Mouse (Mus musculus): ENCODE measurements at regions not wholly inside any gene's neighbourhood (a gene's known extent, or its start where the extent isn't known, plus 50 kb on each side); places are given as distances from the start of the nearest gene placed in this dataset.

- ATAC-seq (ENCODE audit: low read depth) (no peak), DNase-seq (no peak)
- 31% methylated on average over 7 of the region's 7 CpGs for WGBS (ENCODE audit: insufficient replicate concordance)
- H3K27me3 ChIP-seq, result no peaks in the 10 kb centered on the region
- H3K9me3 ChIP-seq (replicated peaks), result no peaks in the 10 kb centered on the region
- no peak overlapping the region for H3K27ac ChIP-seq
- H3K4me2 ChIP-seq, result no peak overlapping the region
- no peaks in the 10 kb centered on the region for H3K36me3 ChIP-seq
- H3K4me3 ChIP-seq (replicated peaks), result no peak overlapping the region
- no peak overlapping the region for H3K9ac ChIP-seq
- H3K4me1 ChIP-seq (replicated peaks), result no peaks in the 10 kb centered on the region
Observed at GRCm38 (mm10) chr5:133806891-133807290, 292.6 kb upstream of the Castor2 start.

- Histone ChIP-seq H3K27me3 (no peaks in the 10 kb centered on the region), H3K9me3 (replicated peaks) (no peaks in the 10 kb centered on the region), H3K36me3 (no peaks in the 10 kb centered on the region), H3K4me2 (no peak overlapping the region), H3K4me1 (replicated peaks) (no peaks in the 10 kb centered on the region), H3K9ac (no peak overlapping the region), H3K27ac (no peak overlapping the region), H3K4me3 (replicated peaks) (no peak overlapping the region)
- WGBS (ENCODE audit: insufficient replicate concordance), result 56% methylated on average over 3 of the region's 3 CpGs
- ATAC-seq (ENCODE audit: low read depth) (no peak), DNase-seq (no peak)
Observed at GRCm38 (mm10) chr5:133802001-133802400, 297.5 kb upstream of the Castor2 start.

GRCm38 (mm10) chr5:133795638-133796037 is 303.9 kb upstream of the Castor2 start:
- Histone ChIP-seq H3K9ac (no peak overlapping the region), H3K4me2 (no peak overlapping the region), H3K36me3 (no peaks in the 10 kb centered on the region), H3K4me3 (replicated peaks) (no peak overlapping the region), H3K27ac (no peak overlapping the region), H3K9me3 (replicated peaks) (peaks cover 4% of the 10 kb centered on the region; the same call in 1 of the 2 replicates), H3K4me1 (replicated peaks) (no peaks in the 10 kb centered on the region), H3K27me3 (no peaks in the 10 kb centered on the region)
- ATAC-seq (ENCODE audit: low read depth), result no peak
- no peak for DNase-seq
- WGBS (ENCODE audit: insufficient replicate concordance), result 28% methylated on average over 3 of the region's 3 CpGs

GRCm38 (mm10) chr5:133790726-133791125 is 308.8 kb upstream of the Castor2 start:
- WGBS (ENCODE audit: insufficient replicate concordance), result 57% methylated on average over 6 of the region's 6 CpGs
- no peaks in the 10 kb centered on the region; the same call in 1 of the 2 replicates for H3K9me3 ChIP-seq (replicated peaks)
- H3K4me3 ChIP-seq (replicated peaks), result no peak overlapping the region
- DNase-seq (no peak), ATAC-seq (ENCODE audit: low read depth) (no peak)
- no peak overlapping the region for H3K4me2 ChIP-seq
- no peaks in the 10 kb centered on the region for H3K36me3 ChIP-seq
- H3K27me3 ChIP-seq, result no peaks in the 10 kb centered on the region
- no peak overlapping the region for H3K27ac ChIP-seq
- H3K9ac ChIP-seq, result no peak overlapping the region
- H3K4me1 ChIP-seq (replicated peaks), result no peaks in the 10 kb centered on the region

GRCm38 (mm10) chr5:133788006-133788405 is 311.5 kb upstream of the Castor2 start:
- WGBS (ENCODE audit: insufficient replicate concordance), result 78% methylated on average over 8 of the region's 8 CpGs

GRCm38 (mm10) chr5:133787491-133787890 is 312.0 kb upstream of the Castor2 start:
- H3K4me2 ChIP-seq, result no peak overlapping the region
- H3K4me3 ChIP-seq (replicated peaks), result no peak overlapping the region
- no peak for DNase-seq
- no peak overlapping the region for H3K9ac ChIP-seq
- WGBS (ENCODE audit: insufficient replicate concordance), result 69% methylated on average over 7 of the region's 7 CpGs
- H3K4me1 ChIP-seq (replicated peaks), result no peaks in the 10 kb centered on the region
- no peaks in the 10 kb centered on the region for H3K27me3 ChIP-seq
- no peak overlapping the region for H3K27ac ChIP-seq
- H3K9me3 ChIP-seq (replicated peaks), result no peaks in the 10 kb centered on the region; the same call in 1 of the 2 replicates
- H3K36me3 ChIP-seq, result no peaks in the 10 kb centered on the region
- ATAC-seq (ENCODE audit: low read depth), result no peak

More at GRCm38 (mm10) chr5:133788006-133788405, 311.5 kb upstream of the Castor2 start:
- H3K27me3 ChIP-seq, result no peaks in the 10 kb centered on the region
- ATAC-seq (ENCODE audit: low read depth), result no peak
- no peak overlapping the region for H3K27ac ChIP-seq
- no peaks in the 10 kb centered on the region for H3K4me1 ChIP-seq (replicated peaks)
- H3K9me3 ChIP-seq (replicated peaks), result no peaks in the 10 kb centered on the region; the same call in 1 of the 2 replicates
- no peak overlapping the region for H3K9ac ChIP-seq
- H3K36me3 ChIP-seq, result no peaks in the 10 kb centered on the region
- no peak overlapping the region for H3K4me3 ChIP-seq (replicated peaks)
- no peak overlapping the region for H3K4me2 ChIP-seq
- DNase-seq, result no peak

GRCm38 (mm10) chr5:133776591-133776990 is 322.9 kb upstream of the Castor2 start:
- DNase-seq, result no peak
- ATAC-seq (ENCODE audit: low read depth), result no peak
- H3K27me3 ChIP-seq, result no peaks in the 10 kb centered on the region
- H3K4me3 ChIP-seq (replicated peaks), result no peak overlapping the region
- H3K9me3 ChIP-seq (replicated peaks), result no peaks in the 10 kb centered on the region
- no peak overlapping the region for H3K4me2 ChIP-seq
- no peaks in the 10 kb centered on the region for H3K4me1 ChIP-seq (replicated peaks)
- no peak overlapping the region for H3K9ac ChIP-seq
- H3K27ac ChIP-seq, result no peak overlapping the region
- H3K36me3 ChIP-seq, result no peaks in the 10 kb centered on the region

GRCm38 (mm10) chr5:133774116-133774515 is 325.4 kb upstream of the Castor2 start:
- Histone ChIP-seq H3K4me2 (no peak overlapping the region), H3K9me3 (replicated peaks) (no peaks in the 10 kb centered on the region), H3K27me3 (no peaks in the 10 kb centered on the region), H3K27ac (no peak overlapping the region), H3K36me3 (no peaks in the 10 kb centered on the region), H3K4me3 (replicated peaks) (no peak overlapping the region), H3K4me1 (replicated peaks) (no peaks in the 10 kb centered on the region), H3K9ac (no peak overlapping the region)
- DNase-seq (no peak), ATAC-seq (ENCODE audit: low read depth) (no peak)
- 61% methylated on average over 3 of the region's 3 CpGs for WGBS (ENCODE audit: insufficient replicate concordance)

GRCm38 (mm10) chr5:133768856-133769255 is 330.7 kb upstream of the Castor2 start:
- 39% methylated on average over 2 of the region's 2 CpGs for WGBS (ENCODE audit: insufficient replicate concordance)
- ATAC-seq (ENCODE audit: low read depth), result no peak
- no peak overlapping the region for H3K4me3 ChIP-seq (replicated peaks)
- no peak overlapping the region for H3K4me2 ChIP-seq
- no peaks in the 10 kb centered on the region for H3K9me3 ChIP-seq (replicated peaks)
- no peak for DNase-seq
- no peaks in the 10 kb centered on the region for H3K27me3 ChIP-seq
- no peaks in the 10 kb centered on the region for H3K4me1 ChIP-seq (replicated peaks)
- H3K36me3 ChIP-seq, result no peaks in the 10 kb centered on the region
- no peak overlapping the region for H3K9ac ChIP-seq
- H3K27ac ChIP-seq, result no peak overlapping the region

- 70% methylated on average over 2 of the region's 2 CpGs for WGBS (ENCODE audit: insufficient replicate concordance)
- no peaks in the 10 kb centered on the region for H3K4me1 ChIP-seq (replicated peaks)
- DNase-seq (no peak), ATAC-seq (ENCODE audit: low read depth) (no peak)
- H3K27me3 ChIP-seq, result no peaks in the 10 kb centered on the region
- no peaks in the 10 kb centered on the region; the same call in 1 of the 2 replicates for H3K9me3 ChIP-seq (replicated peaks)
- no peak overlapping the region for H3K4me2 ChIP-seq
- no peak overlapping the region for H3K9ac ChIP-seq
- H3K4me3 ChIP-seq (replicated peaks), result no peak overlapping the region
- H3K36me3 ChIP-seq, result no peaks in the 10 kb centered on the region
- H3K27ac ChIP-seq, result no peak overlapping the region
Observed at GRCm38 (mm10) chr5:133757817-133758216, 341.7 kb upstream of the Castor2 start.

GRCm38 (mm10) chr5:133754180-133754579 is 345.3 kb upstream of the Castor2 start:
- Histone ChIP-seq H3K4me3 (replicated peaks) (no peak overlapping the region), H3K36me3 (no peaks in the 10 kb centered on the region), H3K4me2 (no peak overlapping the region), H3K4me1 (replicated peaks) (no peaks in the 10 kb centered on the region), H3K27me3 (no peaks in the 10 kb centered on the region), H3K9me3 (replicated peaks) (no peaks in the 10 kb centered on the region; the same call in 1 of the 2 replicates), H3K9ac (no peak overlapping the region), H3K27ac (no peak overlapping the region)
- no peak for DNase-seq
- 34% methylated on average over 7 of the region's 7 CpGs for WGBS (ENCODE audit: insufficient replicate concordance)
- ATAC-seq (ENCODE audit: low read depth), result no peak

- H3K27ac ChIP-seq, result no peak overlapping the region
- no peaks in the 10 kb centered on the region for H3K27me3 ChIP-seq
- no peak overlapping the region for H3K4me3 ChIP-seq (replicated peaks)
- DNase-seq (no peak), ATAC-seq (ENCODE audit: low read depth) (no peak)
- H3K4me1 ChIP-seq (replicated peaks), result no peaks in the 10 kb centered on the region
- no peaks in the 10 kb centered on the region for H3K36me3 ChIP-seq
- no peak overlapping the region for H3K4me2 ChIP-seq
- no peaks in the 10 kb centered on the region; the same call in 1 of the 2 replicates for H3K9me3 ChIP-seq (replicated peaks)
- 37% methylated on average over 8 of the region's 8 CpGs for WGBS (ENCODE audit: insufficient replicate concordance)
- H3K9ac ChIP-seq, result no peak overlapping the region
Observed at GRCm38 (mm10) chr5:133753461-133754160, 345.9 kb upstream of the Castor2 start.

All from liver, embryonic 13.5 days (tissue).